Mouse (Mus musculus) CH12.LX (cell line): ENCODE measurements around the gene Pdk4. TPM values are rescaled to one million over a fixed set of nuclear protein-coding genes. Genes with fewer than 3 reads are reported as not detected.

Experiments
- DNase-seq: peaks from one replicate; pipeline ENCODE4 v3.0.0-alpha.2; 2013; ENCODE audit errors: extremely low read depth
- H3K27ac ChIP-seq: 2 replicates; pipeline ENCODE4 v1.5.1; 2012; ENCODE audit warnings: low read depth, mild to moderate bottlenecking, control low read depth, moderate library complexity; ENCODE audit not compliant: insufficient read depth
- H3K27me3 ChIP-seq: replicated peaks from 2 replicates; pipeline ENCODE3; 2012; ENCODE audit warnings: inconsistent platforms
- H3K36me3 ChIP-seq, 2 experiments: replicated peaks in 1 of 2; 2 replicates each; pipeline versions ENCODE3 to v1.6.1; 2012; ENCODE audit warnings: inconsistent platforms in 1 of 2, low read length in 1 of 2, mild to moderate bottlenecking in 1 of 2, mixed read lengths in 1 of 2, moderate library complexity in 1 of 2; ENCODE audit not compliant: control insufficient read depth in 1 of 2, insufficient read depth in 1 of 2
- H3K4me1 ChIP-seq, 2 experiments: 2 replicates each; pipeline ENCODE4 v1.6.1; 2012; ENCODE audit warnings: inconsistent platforms in 1 of 2, moderate library complexity in 1 of 2; ENCODE audit not compliant: insufficient read depth in 2 of 2, control insufficient read depth in 1 of 2
- H3K4me2 ChIP-seq: 2 replicates; pipeline ENCODE4 v1.6.1; 2012; ENCODE audit warnings: low read depth, mild to moderate bottlenecking, control low read depth; ENCODE audit not compliant: poor library complexity, insufficient read depth, severe bottlenecking
- H3K4me3 ChIP-seq, 3 experiments: fragments of 150-350 bp in 1 of 3; sonication (generic) in 1 of 3; replicated peaks in 1 of 3; 2 replicates each; pipeline versions ENCODE3 to v1.5.1; 2011 to 2012; ENCODE audit warnings: low read depth in 2 of 3, low read length in 2 of 3, mild to moderate bottlenecking in 2 of 3, moderate library complexity in 2 of 3, control low read depth in 1 of 3, improper control_type of control experiment in 1 of 3, inconsistent platforms in 1 of 3, mixed read lengths in 1 of 3; ENCODE audit not compliant: poor library complexity in 1 of 3
- H3K79me2 ChIP-seq: replicated peaks from 2 replicates; pipeline ENCODE4 v1.6.1; 2012; ENCODE audit warnings: mild to moderate bottlenecking, moderate library complexity; ENCODE audit not compliant: control insufficient read depth, poor library complexity, insufficient read depth, severe bottlenecking; ENCODE audit errors: extremely low read depth
- H3K9ac ChIP-seq: 2 replicates; pipeline ENCODE4 v1.6.1; 2012; ENCODE audit warnings: low read depth, mild to moderate bottlenecking, control low read depth, moderate library complexity; ENCODE audit not compliant: insufficient read depth
- H3K9me3 ChIP-seq: replicated peaks from 2 replicates; pipeline ENCODE3; 2012; ENCODE audit warnings: low read length, inconsistent platforms, mixed read lengths
- CHD2 ChIP-seq: IDR thresholded peaks from 2 replicates; pipeline ENCODE4 v1.6.1; 2011; ENCODE audit warnings: low read length, improper control_type of control experiment
- CTCF ChIP-seq, 2 experiments: IDR thresholded peaks in 1 of 2; conservative IDR thresholded peaks in 1 of 2; 2 replicates each; pipeline ENCODE4 v1.5.1; 2011 to 2012; ENCODE audit warnings: low read depth in 2 of 2, low read length in 2 of 2, improper control_type of control experiment in 1 of 2, inconsistent platforms in 1 of 2, mild to moderate bottlenecking in 1 of 2, moderate library complexity in 1 of 2
- HCFC1 ChIP-seq: IDR thresholded peaks from 2 replicates; pipeline ENCODE4 v1.6.1; 2012; ENCODE audit warnings: low read depth, mild to moderate bottlenecking, inconsistent platforms, low read length, improper control_type of control experiment
- MAX ChIP-seq: IDR thresholded peaks from 2 replicates; pipeline ENCODE4 v1.6.1; 2011; ENCODE audit warnings: low read length, improper control_type of control experiment
- MAZ ChIP-seq: IDR thresholded peaks from 2 replicates; pipeline ENCODE4 v1.6.1; 2012; ENCODE audit warnings: low read depth, mild to moderate bottlenecking, inconsistent platforms, low read length, improper control_type of control experiment, moderate library complexity
- MEF2A ChIP-seq: IDR thresholded peaks from 2 replicates; pipeline ENCODE4 v1.6.1; 2014; ENCODE audit warnings: low read depth, mild to moderate bottlenecking, inconsistent platforms, low read length, improper control_type of control experiment, borderline replicate concordance
- NELFE ChIP-seq: IDR thresholded peaks from 2 replicates; pipeline ENCODE4 v1.6.1; 2011; ENCODE audit warnings: low read depth, low read length, improper control_type of control experiment
- PAX5 ChIP-seq: IDR thresholded peaks from 2 replicates; pipeline ENCODE4 v1.6.1; 2012; ENCODE audit warnings: low read length, inconsistent platforms, mixed read lengths
- POLR2A ChIP-seq: IDR thresholded peaks from 2 replicates; pipeline ENCODE4 v1.6.1; 2011; ENCODE audit warnings: low read depth, mild to moderate bottlenecking, improper control_type of control experiment, low read length
- dilution Hi-C: fragments of 300-500 bp; cut with MboI; formaldehyde crosslinking; loops from 2 replicates; pipeline ENCODE4 v1.14.3; 2020; ENCODE audit warnings: low sequenced_read_pairs; ENCODE audit not compliant: extremely low pct_unique_long_range_greater_than_20kb, extremely low pct_ligation_motif_present
- in situ Hi-C: fragments of 300-500 bp; cut with MboI; formaldehyde crosslinking; loops from 3 replicates; pipeline ENCODE4 v1.14.3; 2019; ENCODE audit warnings: low sequenced_read_pairs, low pct_ligation_motif_present, low pct_unique_long_range_greater_than_20kb, mixed read lengths
- polyA plus RNA-seq: library from polyadenylated mRNA; unstranded; fragments of >175 nt; gene quantifications from 2 replicates; pipeline ENCODE4 v1.2.1, GENCODE M21; 2012; ENCODE audit warnings: low read depth; ENCODE audit not compliant: insufficient read length
- total RNA-seq, 2 experiments: library from RNA; depleted of rRNA; stranded (reverse); fragments of 300-350 nt in 1 of 2; fragments of >200 nt in 1 of 2; gene quantifications; 2 replicates each; pipeline ENCODE4 v1.2.3; 2012 to 2014

Pdk4 gene
- total and polyA plus RNA-seq, 3 experiments = not detected

DNA sequence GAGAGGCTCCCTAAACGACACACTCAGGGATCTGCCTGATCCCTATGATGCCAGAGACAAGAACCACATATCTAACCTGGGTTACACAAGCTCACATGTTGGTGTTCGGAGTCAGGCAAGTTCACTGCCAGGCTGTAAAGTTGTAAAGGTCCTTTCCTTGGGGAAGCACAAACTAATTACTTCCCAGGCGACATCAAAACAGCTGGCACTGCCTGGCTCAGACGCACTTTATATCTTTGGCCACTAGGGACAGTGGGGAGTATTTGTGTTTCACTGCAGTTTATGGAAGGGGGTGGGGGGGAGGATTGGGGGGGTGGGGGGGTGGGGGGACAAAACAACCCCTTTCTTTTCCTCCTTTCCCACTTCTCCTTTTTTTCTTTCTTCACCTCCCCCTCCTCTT is 58.4 kb downstream of the Pdk4 start:
- H3K9ac ChIP-seq = no peak overlapping the region
- H3K4me3 ChIP-seq = no peak overlapping the region
- peak overlapping the region; percentile 36; the same call in 1 of the 2 replicates for H3K4me2 ChIP-seq
- peak; percentile 25 for DNase-seq
- no peaks in the 10 kb centered on the region for H3K36me3 ChIP-seq
- in situ Hi-C loops (no loop called here), dilution Hi-C loops (no loop called here)
- TF ChIP-seq PAX5 (no peak), CHD2 (no peak), HCFC1 (no peak), MEF2A (no peak), MAX (no peak), POLR2A (no peak), CTCF (conservative IDR thresholded peaks at IDR 0.05 in 1 of 2, IDR thresholded peaks at IDR 0.05 in 1 of 2; ENCODE audit: low read depth in 2 of 2, low read length in 2 of 2) (peak in 1 of 2 experiments; percentile 50; a peak in 3 of 4 replicates)
- no peak overlapping the region for H3K27ac ChIP-seq
- no peaks in the 10 kb centered on the region for H3K9me3 ChIP-seq
- peaks cover 0 to 14% of the 10 kb centered on the region in 2 experiments; a peak in 2 of 4 replicates for H3K4me1 ChIP-seq
- H3K27me3 ChIP-seq = no peaks in the 10 kb centered on the region
- no peaks in the 10 kb centered on the region for H3K79me2 ChIP-seq

DNA sequence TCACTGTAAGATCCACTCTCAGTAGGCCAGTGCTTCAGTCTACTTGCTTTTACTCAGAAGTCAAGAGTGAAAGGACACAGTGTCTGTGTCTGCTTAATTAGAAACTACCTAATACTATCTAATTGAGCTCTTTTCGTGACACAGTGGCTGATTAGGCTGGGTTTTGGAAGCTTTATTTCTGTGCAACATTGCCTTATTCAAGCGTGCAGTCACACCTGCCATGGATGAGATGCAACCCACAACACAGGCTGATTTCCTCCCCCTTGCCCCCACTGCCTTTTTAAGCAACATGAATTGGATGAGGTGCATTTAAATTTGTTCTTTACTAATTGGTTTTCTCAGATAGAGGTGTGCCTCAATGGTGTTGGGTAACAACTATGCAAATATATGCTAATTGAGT is 62.2 kb downstream of the Pdk4 start:
- Histone ChIP-seq H3K4me2 (no peak overlapping the region), H3K27ac (no peak overlapping the region), H3K9ac (no peak overlapping the region), H3K9me3 (no peaks in the 10 kb centered on the region), H3K36me3 (no peaks in the 10 kb centered on the region), H3K4me1 (peaks cover 0 to 4% of the 10 kb centered on the region in 2 experiments; a peak in 1 of 4 replicates), H3K27me3 (no peaks in the 10 kb centered on the region), H3K4me3 (no peak overlapping the region), H3K79me2 (no peaks in the 10 kb centered on the region)
- in situ Hi-C loops = no loop called here
- no peak for DNase-seq
- no peak for TF ChIP-seq NELFE
- no peak for TF ChIP-seq MAZ
- dilution Hi-C loops = no loop called here

Other genes starting within 250 kb of the Pdk4 start
- gene Pon3, start 240.0 kb downstream of the Pdk4 start, total RNA-seq (2012; rRNA removed) = 12.6 and 13.4 TPM in 2 replicates
- 32.3 and 33.1 TPM in 2 replicates for gene Pon3, start 240.0 kb downstream of the Pdk4 start, total RNA-seq (2014; rRNA removed)
- gene Pon3, start 240.0 kb downstream of the Pdk4 start, polyA plus RNA-seq = 27.5 and 30.2 TPM in 2 replicates
- 14.2 and 18.5 TPM in 2 replicates for gene Pon2, start 197.9 kb downstream of the Pdk4 start, total RNA-seq (2012; rRNA removed)
- 32.0 and 36.9 TPM in 2 replicates for gene Pon2, start 197.9 kb downstream of the Pdk4 start, total RNA-seq (2014; rRNA removed)
- 35.7 and 36.2 TPM in 2 replicates for gene Pon2, start 197.9 kb downstream of the Pdk4 start, polyA plus RNA-seq
- gene Asb4, start 112.9 kb downstream of the Pdk4 start, total RNA-seq (2012; rRNA removed) = 0.04 TPM in 2 replicates
- 0.07 and 0.11 TPM in 2 replicates for gene Asb4, start 112.9 kb downstream of the Pdk4 start, total RNA-seq (2014; rRNA removed)
- 0.07 TPM in 1 of 2 replicates, not detected in the other for gene Asb4, start 112.9 kb downstream of the Pdk4 start, polyA plus RNA-seq
- gene Dync1i1, start 229.3 kb upstream of the Pdk4 start, total RNA-seq (2012; rRNA removed) = not detected in 2 replicates
- not detected in 2 replicates for gene Dync1i1, start 229.3 kb upstream of the Pdk4 start, total RNA-seq (2014; rRNA removed)
- gene Dync1i1, start 229.3 kb upstream of the Pdk4 start, polyA plus RNA-seq = not detected in 2 replicates